Mouse (Mus musculus) heart, postnatal 10 days (tissue): ENCODE data around the gene Stk11. TPM values are rescaled to one million over a fixed set of nuclear protein-coding genes. Genes with fewer than 3 reads are reported as not detected.

ENCODE experiments used
- DNase-seq, 2 experiments: peaks; one replicate each; pipeline ENCODE4 v3.0.0; 2021
- intact Hi-C: fragments of 180-260 bp; cut with DNase I; formaldehyde crosslinking; loops from one replicate; pipeline ENCODE4 v1.15.1; 2025
- total RNA-seq, 2 experiments: library from RNA; stranded (reverse); gene quantifications; 2 replicates each; pipeline ENCODE4 v1.2.3; 2021

Gene Stk11
- total RNA-seq, 2 experiments from 2014 or later = 110 to 112 TPM

DNA sequence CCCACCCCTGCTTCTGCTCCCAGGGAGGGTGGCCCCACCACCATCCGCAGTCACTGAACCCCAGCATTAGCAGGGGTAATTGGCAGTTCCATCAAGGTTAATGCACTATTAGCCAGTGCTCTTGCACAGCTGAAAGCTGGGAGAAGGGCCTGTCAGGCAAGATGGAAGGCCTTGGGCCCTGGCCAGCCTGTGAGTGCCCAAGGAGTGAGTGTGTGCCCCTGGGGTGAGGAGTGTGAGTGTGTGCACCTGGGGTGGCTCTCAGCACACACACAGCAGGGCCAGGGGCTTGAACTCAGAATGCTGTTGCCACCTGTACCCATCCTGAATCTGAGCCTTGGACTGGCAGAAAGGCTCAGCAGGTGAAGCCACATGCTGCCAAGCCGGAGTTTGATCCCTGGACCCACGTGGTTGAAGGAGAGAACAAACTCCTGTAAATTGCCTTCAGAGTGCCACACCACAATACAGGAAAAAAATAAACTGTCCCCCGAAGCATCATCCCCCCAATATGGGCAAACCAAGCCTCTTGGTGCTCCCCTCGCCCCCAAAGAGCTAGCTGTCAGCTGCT, 60.7 kb downstream of the Stk11 start:
- no peak for DNase-seq
- intact Hi-C loops = loop anchor here (2.0 to 10.0 kb wide), 3 partner anchors 16 to 196 kb away; partner anchors contain the start of gene Adamtsl5

DNA sequence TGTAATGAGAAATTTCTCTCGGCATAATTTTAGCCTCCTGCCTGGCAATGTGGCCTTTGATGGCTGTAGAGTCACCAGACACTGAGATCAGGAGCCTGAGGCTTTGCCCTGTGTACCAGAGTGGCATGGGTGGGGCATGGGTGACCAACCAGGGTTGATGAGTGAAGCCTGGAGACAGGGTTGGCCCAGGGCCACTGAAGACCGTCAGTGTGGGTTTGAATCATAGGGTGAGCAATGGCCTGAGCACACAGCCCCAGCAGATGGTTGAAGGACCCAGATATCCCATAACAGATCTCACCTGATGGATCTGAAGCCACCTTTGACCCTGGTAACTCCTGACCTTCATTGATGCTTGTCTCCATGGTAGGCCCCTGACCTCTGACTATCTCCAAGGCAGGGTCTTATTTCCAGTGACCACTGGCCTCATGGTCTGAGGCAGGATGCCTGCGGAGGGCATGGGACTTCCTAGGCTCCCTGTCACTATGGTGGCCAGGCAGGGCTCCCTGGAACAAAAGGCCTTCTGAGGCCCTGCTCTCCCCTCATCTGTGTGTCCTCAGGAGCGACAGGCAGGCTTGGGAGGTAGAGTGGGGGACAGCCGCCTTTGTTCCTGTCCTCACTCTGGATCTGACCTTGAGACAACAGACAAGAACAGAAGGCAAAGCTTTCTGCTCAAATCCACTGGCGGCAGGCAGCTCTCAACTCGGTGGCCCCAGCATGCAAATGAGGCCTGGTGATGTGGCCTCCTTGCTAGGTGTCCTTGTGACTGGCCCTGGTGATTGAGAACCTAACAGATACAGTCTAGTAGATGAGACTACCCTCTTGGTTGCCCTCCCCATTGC, 62.1 kb downstream of the Stk11 start:
- DNase-seq = no peak
- intact Hi-C loops = loop anchor here (2.0 to 10.0 kb wide), 3 partner anchors 15 to 195 kb away; partner anchors contain the start of gene Adamtsl5

DNA sequence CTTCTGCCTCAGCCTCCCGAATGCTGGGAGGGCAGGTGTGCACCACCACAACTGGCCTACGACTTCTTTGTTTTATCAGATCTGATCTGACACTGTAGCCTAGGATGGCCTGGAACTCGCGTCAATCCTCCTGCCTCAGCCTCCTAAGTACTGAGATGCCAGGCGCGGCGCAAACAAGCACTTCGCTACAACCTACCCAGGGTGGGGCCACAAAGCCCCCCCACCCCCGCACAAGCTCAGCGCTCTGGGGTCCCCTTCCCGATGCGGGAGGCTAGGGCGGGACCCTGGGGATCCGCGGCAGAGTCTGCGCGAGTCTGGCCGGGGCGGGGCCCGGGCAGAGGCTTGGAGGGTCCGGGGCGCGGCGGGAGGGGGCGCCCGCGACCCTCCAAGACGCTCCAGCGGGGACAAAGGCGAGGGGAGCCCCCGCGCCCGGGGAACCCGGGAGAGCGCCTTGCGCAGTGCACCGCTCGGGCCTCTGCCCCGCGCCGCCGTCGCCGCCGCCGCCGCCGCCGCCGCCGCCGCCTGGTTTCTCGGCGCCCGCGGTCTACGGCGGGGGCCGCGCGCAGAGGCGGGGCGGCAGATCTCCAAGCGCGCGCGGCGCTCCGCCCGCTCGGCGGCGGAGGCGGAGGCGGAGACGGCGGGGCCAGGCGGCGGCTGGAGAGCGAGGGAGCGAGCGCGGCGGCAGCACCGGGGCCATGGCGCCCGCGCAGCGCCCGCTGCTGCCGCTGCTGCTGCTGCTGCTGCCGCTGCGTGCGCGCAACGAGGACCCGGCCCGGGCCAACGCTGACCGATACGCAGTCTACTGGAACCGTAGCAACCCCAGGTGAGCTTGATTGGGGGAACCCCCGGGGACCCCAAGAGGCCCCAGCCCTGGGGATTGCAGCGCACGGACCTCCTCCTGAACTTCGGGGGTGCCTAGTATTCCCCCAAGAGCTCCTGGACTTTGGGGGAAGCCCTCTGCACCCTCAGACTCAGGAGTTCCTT, 63.8 kb downstream of the Stk11 start, which contains the start of gene Efna2:
TSS of gene Efna2 (plus strand) at position 415 of the 984 bp plus-strand sequence.
- intact Hi-C loops = loop anchor here (5.0 to 10.0 kb wide), 2 partner anchors 165 to 193 kb away; partner anchors contain the start of gene Adamtsl5

More for the DNA sequence above, 63.8 kb downstream of the Stk11 start, which contains the start of gene Efna2:
- DNase-seq = peak; percentile 41 to 50

Other genes with a start within 250 kb of the Stk11 start
- under 1 TPM in 1 of 2 experiments, not detected in 1; 0.55 TPM for gene Prtn3, start 241.3 kb upstream of the Stk11 start, total RNA-seq
- gene Plppr3, start 241.2 kb upstream of the Stk11 start, total RNA-seq = under 1 TPM; 0.53 to 0.89 TPM
- not detected for gene Elane, start 229.6 kb upstream of the Stk11 start, total RNA-seq
- gene Cfd, start 224.9 kb upstream of the Stk11 start, total RNA-seq = 10 to 100 TPM in 1 of 2 experiments, 1 to 10 TPM in 1; 3.2 to 12.0 TPM
- 10 to 100 TPM; 59.5 to 60.0 TPM for gene Med16, start 206.9 kb upstream of the Stk11 start, total RNA-seq
- gene Gm26602, start 204.9 kb upstream of the Stk11 start, total RNA-seq = not detected
- gene Kiss1r, start 198.8 kb upstream of the Stk11 start, total RNA-seq = under 1 TPM; 0.17 to 0.22 TPM
- gene R3hdm4, start 194.6 kb upstream of the Stk11 start, total RNA-seq = 10 to 100 TPM; 93.4 to 94.9 TPM
- 1 to 10 TPM; 3.1 to 3.2 TPM for gene Arid3a, start 188.8 kb upstream of the Stk11 start, total RNA-seq
- 10 to 100 TPM; 22.7 to 23.4 TPM for gene Wdr18, start 155.7 kb upstream of the Stk11 start, total RNA-seq
- not detected for gene Grin3b, start 145.1 kb upstream of the Stk11 start, total RNA-seq
- gene Tmem259, start 131.5 kb upstream of the Stk11 start, total RNA-seq = 100 to 1,000 TPM; 126 to 132 TPM
- gene Cnn2, start 127.2 kb upstream of the Stk11 start, total RNA-seq = 10 to 100 TPM; 60.3 to 65.6 TPM
- 1 to 10 TPM; 7.8 to 8.2 TPM for gene Abca7, start 119.3 kb upstream of the Stk11 start, total RNA-seq
- gene Arhgap45, start 99.2 kb upstream of the Stk11 start, total RNA-seq = 1 to 10 TPM; 5.0 to 6.1 TPM
- gene Polr2e, start 76.0 kb upstream of the Stk11 start, total RNA-seq = 10 to 100 TPM; 79.0 to 79.1 TPM
- 100 to 1,000 TPM; 551 to 562 TPM for gene Gpx4, start 68.6 kb upstream of the Stk11 start, total RNA-seq
- 10 to 100 TPM; 15.1 to 17.6 TPM for gene Sbno2, start 10.2 kb upstream of the Stk11 start, total RNA-seq
- 1,000 to 10,000 TPM; 1,058 to 1,125 TPM for gene Atp5d, start 22.8 kb downstream of the Stk11 start, total RNA-seq
- gene Cbarp, start 25.0 kb downstream of the Stk11 start, total RNA-seq = 1 to 10 TPM; 3.2 to 4.1 TPM
- gene Midn, start 32.5 kb downstream of the Stk11 start, total RNA-seq = 100 to 1,000 TPM; 132 to 190 TPM
- 100 to 1,000 TPM; 113 to 134 TPM for gene Cirbp, start 50.2 kb downstream of the Stk11 start, total RNA-seq
- 1 to 10 TPM; 3.1 to 3.4 TPM for gene 1600002K03Rik, start 57.1 kb downstream of the Stk11 start, total RNA-seq
- 1 to 10 TPM; 1.4 to 1.7 TPM for gene Efna2, start 63.7 kb downstream of the Stk11 start, total RNA-seq
- 10 to 100 TPM; 20.3 to 23.1 TPM for gene Mum1, start 110.6 kb downstream of the Stk11 start, total RNA-seq
- gene Ndufs7, start 133.3 kb downstream of the Stk11 start, total RNA-seq = 100 to 1,000 TPM; 609 to 639 TPM
- gene Gamt, start 145.2 kb downstream of the Stk11 start, total RNA-seq = 10 to 100 TPM; 19.3 to 21.3 TPM
- gene Dazap1, start 145.7 kb downstream of the Stk11 start, total RNA-seq = 10 to 100 TPM; 86.4 to 95.4 TPM
- 100 to 1,000 TPM; 859 to 871 TPM for gene Rps15, start 176.7 kb downstream of the Stk11 start, total RNA-seq
- 1 to 10 TPM; 4.7 to 5.0 TPM for gene Apc2, start 180.2 kb downstream of the Stk11 start, total RNA-seq
- 10 to 100 TPM; 15.3 to 17.9 TPM for gene 2310011J03Rik, start 204.7 kb downstream of the Stk11 start, total RNA-seq
- gene Pcsk4, start 213.7 kb downstream of the Stk11 start, total RNA-seq = 1 to 10 TPM; 1.7 to 1.8 TPM
- gene Reep6, start 214.2 kb downstream of the Stk11 start, total RNA-seq = 1 to 10 TPM; 2.2 to 2.4 TPM
- 10 to 100 TPM; 36.9 to 42.9 TPM for gene Adamtsl5, start 232.6 kb downstream of the Stk11 start, total RNA-seq
- gene Plk5, start 240.7 kb downstream of the Stk11 start, total RNA-seq = under 1 TPM in 1 of 2 experiments, not detected in 1; 0.25 TPM